Mouse (Mus musculus) liver, adult 2 months (tissue): Measurements from ENCODE around the gene Tldc2. TPM values are rescaled to one million over a fixed set of nuclear protein-coding genes. Genes with fewer than 3 reads are reported as not detected.

Source experiments
- DNase-seq: peaks from one replicate; pipeline ENCODE4 v3.0.0-alpha.2; 2011; ENCODE audit warnings: low read depth, low spot score; ENCODE audit errors: extremely low read depth
- H3K27ac ChIP-seq: fragments of 200-500 bp; replicated peaks from 2 replicates; pipeline ENCODE4 v1.5.1; 2012; ENCODE audit warnings: low read depth, mild to moderate bottlenecking, control low read depth, inconsistent platforms, low read length; ENCODE audit not compliant: insufficient read depth
- H3K27me3 ChIP-seq: fragments of 200-500 bp; 2 replicates; pipeline ENCODE4 v1.6.1; 2012; ENCODE audit warnings: mild to moderate bottlenecking, moderate library complexity, low read length, inconsistent platforms; ENCODE audit not compliant: control insufficient read depth, insufficient read depth
- H3K36me3 ChIP-seq: fragments of 200-500 bp; 2 replicates; pipeline ENCODE4 v1.6.1; 2012; ENCODE audit warnings: low read length, inconsistent platforms; ENCODE audit not compliant: control insufficient read depth, insufficient read depth
- H3K4me1 ChIP-seq: fragments of 200-500 bp; 2 replicates; pipeline ENCODE4 v1.6.1; 2011; ENCODE audit warnings: low read length; ENCODE audit not compliant: control insufficient read depth, insufficient read depth
- H3K4me3 ChIP-seq: fragments of 200-500 bp; 2 replicates; pipeline ENCODE4 v1.5.1; 2011; ENCODE audit warnings: low read depth, mild to moderate bottlenecking, control low read depth, low read length, moderate library complexity; ENCODE audit not compliant: insufficient read depth
- H3K79me2 ChIP-seq: fragments of 200-500 bp; 2 replicates; pipeline ENCODE4 v1.6.1; 2012; ENCODE audit warnings: inconsistent platforms, mild to moderate bottlenecking, low read length, moderate library complexity; ENCODE audit not compliant: control insufficient read depth, insufficient read depth
- H3K9ac ChIP-seq: fragments of 200-500 bp; 2 replicates; pipeline ENCODE4 v1.6.1; 2012; ENCODE audit warnings: low read depth, mild to moderate bottlenecking, control low read depth, inconsistent platforms, low read length
- CTCF ChIP-seq: fragments of 200-500 bp; IDR thresholded peaks from 2 replicates; pipeline ENCODE4 v1.5.1; 2011; ENCODE audit warnings: low read depth, low read length, control low read depth
- POLR2A ChIP-seq: fragments of 200-500 bp; IDR thresholded peaks from 2 replicates; pipeline ENCODE4 v1.6.1; 2011; ENCODE audit warnings: low read length, control low read depth; ENCODE audit not compliant: insufficient read depth; ENCODE audit errors: extremely low read depth
- WGBS: fragments of 180-500 bp; shearing (Covaris S2); methylation state at CpG from one replicate; pipeline ENCODE4 v1.1.7; 2018; 5-methylcytosine and 5-hydroxymethylcytosine counted together
- polyA plus RNA-seq: library from polyadenylated mRNA; depleted of rRNA; stranded (reverse); fragments of >200 nt; gene quantifications from 2 replicates; pipeline ENCODE4 v1.2.3, GENCODE M21; 2012
- total RNA-seq: library from RNA; depleted of rRNA; stranded (reverse); fragments of >200 nt; gene quantifications from 2 replicates; pipeline ENCODE4 v1.2.3, GENCODE M21; 2014

The Tldc2 gene
- total and polyA plus RNA-seq, 2 experiments: not detected

- Histone ChIP-seq H3K4me1 (peaks cover 5% of the 10 kb centered on the region), H3K9ac (peak within 1 kb of the TSS; percentile 66), H3K27me3 (no peaks in the 10 kb centered on the region), H3K36me3 (no peaks in the 10 kb centered on the region), H3K79me2 (peaks cover 6% of the 10 kb centered on the region; the same call in 1 of the 2 replicates), H3K27ac (0 out of 2 replicates have a peak within 1 kb of the TSS, but pooled peaks have one; percentile 25), H3K4me3 (peak within 1 kb of the TSS; percentile 70)
- DNase-seq: peak; percentile 84
- TF ChIP-seq CTCF (no peak), POLR2A (peak; percentile 74)
- under 1% methylated on average over 32 of the region's 32 CpGs for WGBS
Observed at GRCm38 (mm10) chr2:157135014-157135413, 48.2 kb downstream of the Tldc2 start, which contains the start of gene Samhd1. Gene Samhd1, minus strand, starts transcription at chr2:157135265.

DNA sequence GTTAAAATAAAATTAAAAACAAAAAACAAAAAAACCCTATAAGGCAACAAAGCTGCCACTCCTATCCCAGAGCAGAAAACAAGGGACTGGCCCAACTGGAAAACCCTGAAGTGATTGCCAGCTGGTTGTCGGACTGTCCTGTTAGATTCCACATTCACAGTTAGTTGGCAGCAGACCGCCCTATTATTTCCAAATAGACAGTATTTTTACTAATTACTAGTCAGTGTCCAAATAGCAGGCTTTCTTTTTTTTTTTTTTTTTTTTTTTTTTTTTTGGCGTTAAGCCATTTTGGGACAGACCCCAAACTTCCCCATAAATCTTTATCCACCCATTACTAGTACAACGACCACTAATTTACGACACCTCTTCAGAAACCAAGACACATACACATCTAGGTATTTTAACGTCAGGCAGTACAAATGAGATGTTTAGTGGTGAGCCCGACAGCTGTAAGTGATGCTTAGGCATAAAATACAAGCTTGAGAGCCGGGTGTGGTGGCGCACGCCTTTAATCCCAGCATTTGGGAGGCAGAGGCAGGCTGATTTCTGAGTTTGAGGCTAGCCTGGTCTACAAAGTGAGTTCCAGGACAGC is 48.8 kb downstream of the Tldc2 start:
- DNase-seq: no peak
- WGBS: 81% methylated on average over 10 of the region's 10 CpGs

GRCm38 (mm10) chr2:157136176-157136575 is 49.3 kb downstream of the Tldc2 start:
- Histone ChIP-seq H3K27ac (no peak overlapping the region), H3K27me3 (no peaks in the 10 kb centered on the region), H3K79me2 (peaks cover 6% of the 10 kb centered on the region; the same call in 1 of the 2 replicates), H3K4me1 (peaks cover 2% of the 10 kb centered on the region; the same call in 1 of the 2 replicates), H3K36me3 (no peaks in the 10 kb centered on the region), H3K9ac (no peak overlapping the region), H3K4me3 (no peak overlapping the region)
- 92% methylated on average over 4 of the region's 4 CpGs for WGBS
- no peak for DNase-seq
- TF ChIP-seq POLR2A (no peak), CTCF (no peak)

More for the DNA sequence above, 48.8 kb downstream of the Tldc2 start:
- 0 out of 2 replicates have a peak overlapping the region, but pooled peaks have one; percentile 25 for H3K27ac ChIP-seq
- H3K4me3 ChIP-seq: no peak overlapping the region
- H3K36me3 ChIP-seq: no peaks in the 10 kb centered on the region
- H3K79me2 ChIP-seq: peaks cover 6% of the 10 kb centered on the region; the same call in 1 of the 2 replicates
- H3K9ac ChIP-seq: peak overlapping the region; percentile 22; the same call in 1 of the 2 replicates
- H3K4me1 ChIP-seq: peaks cover 5% of the 10 kb centered on the region
- H3K27me3 ChIP-seq: no peaks in the 10 kb centered on the region
- TF ChIP-seq POLR2A (no peak), CTCF (no peak)

DNA sequence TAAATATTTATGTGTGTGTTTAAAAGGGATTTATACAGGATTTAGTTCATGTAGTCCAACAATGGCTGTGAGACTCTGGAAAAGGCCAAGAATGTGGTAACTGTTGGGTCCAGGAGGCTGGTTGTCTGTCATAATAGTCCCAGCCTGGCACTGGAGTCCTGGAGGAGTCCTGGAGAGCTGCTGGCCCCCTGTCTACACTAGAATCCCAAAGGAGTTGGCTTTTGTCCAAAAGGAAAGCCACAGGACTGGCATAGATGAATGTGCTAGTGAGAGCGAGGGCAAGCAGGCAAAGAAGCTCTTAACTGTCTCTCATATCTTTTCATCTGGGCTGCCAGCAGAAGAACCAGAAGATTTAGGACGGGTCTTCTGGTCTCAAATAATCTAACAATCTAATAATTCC is 49.8 kb downstream of the Tldc2 start:
- TF ChIP-seq POLR2A (no peak), CTCF (no peak)
- no peak overlapping the region for H3K4me3 ChIP-seq
- no peaks in the 10 kb centered on the region for H3K27me3 ChIP-seq
- peaks cover 6% of the 10 kb centered on the region; the same call in 1 of the 2 replicates for H3K79me2 ChIP-seq
- WGBS: 94% methylated on average over 2 of the region's 2 CpGs
- no peak overlapping the region for H3K9ac ChIP-seq
- no peak overlapping the region for H3K27ac ChIP-seq
- H3K4me1 ChIP-seq: peaks cover 2% of the 10 kb centered on the region; the same call in 1 of the 2 replicates
- DNase-seq: no peak
- no peaks in the 10 kb centered on the region for H3K36me3 ChIP-seq

DNA sequence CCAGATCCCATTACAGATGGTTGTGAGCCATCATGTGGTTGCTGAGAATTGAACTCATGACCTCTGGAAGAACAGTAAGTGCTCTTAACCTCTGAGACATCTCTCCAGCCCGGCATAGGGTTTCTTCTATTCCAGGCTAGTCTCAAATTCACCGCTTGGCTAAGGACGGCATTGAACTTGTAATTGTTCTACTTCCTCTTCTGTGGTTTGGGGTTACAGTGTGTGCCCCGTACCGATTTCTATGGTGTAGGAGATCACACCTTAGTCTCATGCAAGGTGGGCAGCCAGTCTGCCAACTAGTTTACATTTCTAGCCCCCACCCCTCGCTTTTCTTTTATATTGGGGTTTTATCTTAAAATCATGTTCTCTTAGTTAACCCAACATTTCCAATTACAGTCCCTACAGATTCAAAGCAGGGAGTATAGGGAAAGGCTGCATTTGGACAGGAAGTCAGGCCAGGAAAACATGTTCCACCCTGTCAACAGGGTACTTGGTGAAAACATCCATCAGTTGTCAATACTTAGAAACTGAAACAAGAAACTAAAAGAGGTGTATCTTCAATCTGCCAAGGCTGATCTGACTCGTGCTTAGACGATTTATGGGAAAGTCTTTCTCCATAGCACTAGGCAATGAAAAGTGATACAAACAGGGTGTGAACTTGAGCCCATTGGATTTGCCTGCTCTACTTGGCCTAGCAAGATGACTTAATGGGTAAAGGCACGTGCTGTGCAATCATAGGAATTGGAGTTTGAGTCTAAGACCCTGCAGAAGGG is 51.3 kb downstream of the Tldc2 start:
- Histone ChIP-seq H3K36me3 (no peaks in the 10 kb centered on the region), H3K27ac (no peak overlapping the region), H3K79me2 (peaks cover 2% of the 10 kb centered on the region; the same call in 1 of the 2 replicates)

More for the DNA sequence above, 51.3 kb downstream of the Tldc2 start:
- DNase-seq: no peak
- WGBS: 85% methylated on average over 9 of the region's 9 CpGs
- no peaks in the 10 kb centered on the region for H3K27me3 ChIP-seq
- H3K9ac ChIP-seq: no peak overlapping the region
- no peak for TF ChIP-seq CTCF
- TF ChIP-seq POLR2A: no peak
- no peak overlapping the region for H3K4me3 ChIP-seq
- H3K4me1 ChIP-seq: peaks cover 2% of the 10 kb centered on the region; the same call in 1 of the 2 replicates
